Mouse (Mus musculus) bone marrow, adult 2 months (tissue): ENCODE measurements around the gene Ephb1. TPM values are rescaled to one million over a fixed set of nuclear protein-coding genes. Genes with fewer than 3 reads are reported as not detected.

Experiments used
- H3K27ac ChIP-seq: fragments of 200-500 bp; 2 replicates; pipeline ENCODE4 v1.5.1; 2012; ENCODE audit warnings: low read depth, mild to moderate bottlenecking, control low read depth, inconsistent platforms, low read length; ENCODE audit not compliant: control insufficient read depth, poor library complexity, insufficient read depth
- H3K4me1 ChIP-seq: fragments of 200-500 bp; 2 replicates; pipeline ENCODE4 v1.6.1; 2011; ENCODE audit warnings: low read length; ENCODE audit not compliant: control insufficient read depth, insufficient read depth
- H3K4me3 ChIP-seq: fragments of 200-500 bp; replicated peaks from 2 replicates; pipeline ENCODE3; 2011; ENCODE audit warnings: mild to moderate bottlenecking, low read depth, low read length, control low read depth; ENCODE audit not compliant: control insufficient read depth
- CTCF ChIP-seq: fragments of 200-500 bp; IDR thresholded peaks from 2 replicates; pipeline ENCODE4 v1.5.1; 2011; ENCODE audit warnings: low read length, control low read depth; ENCODE audit not compliant: control insufficient read depth, insufficient read depth
- POLR2A ChIP-seq: fragments of 200-500 bp; IDR thresholded peaks from 2 replicates; pipeline ENCODE4 v1.6.1; 2011; ENCODE audit warnings: low read depth, mild to moderate bottlenecking, control low read depth, low read length, borderline replicate concordance; ENCODE audit not compliant: control insufficient read depth
- WGBS: fragments of 180-500 bp; shearing (Covaris S2); methylation state at CpG from one replicate; pipeline ENCODE4 v1.1.7; 2018; 5-methylcytosine and 5-hydroxymethylcytosine counted together
- polyA plus RNA-seq: library from polyadenylated mRNA; stranded (reverse); fragments of >200 nt; gene quantifications from 2 replicates; pipeline ENCODE4 v1.2.4, GENCODE M21; 2011; ENCODE audit warnings: low replicate concordance; ENCODE audit not compliant: missing spikeins, insufficient read depth, insufficient read length

The Ephb1 gene
- polyA plus RNA-seq, result 0.75 and 1.3 TPM in 2 replicates

- no peak within 1 kb of the TSS for H3K27ac ChIP-seq
- TF ChIP-seq POLR2A (no peak), CTCF (peak; percentile 84)
- H3K4me1 ChIP-seq, result no peaks in the 10 kb centered on the region
- 5% methylated on average over 22 of the region's 22 CpGs for WGBS
- no peak within 1 kb of the TSS for H3K4me3 ChIP-seq
Measured at GRCm38 (mm10) chr9:102354561-102354973, at the start of gene Ephb1. Gene Ephb1 (minus strand): TSS chr9:102354693.

GRCm38 (mm10) chr9:102403086-102404021 lies 48.9 kb upstream of the Ephb1 start:
- TF ChIP-seq POLR2A (no peak), CTCF (peak; percentile 40; the same call in 1 of the 2 replicates)
- Histone ChIP-seq H3K27ac (no peak overlapping the region), H3K4me3 (no peak overlapping the region), H3K4me1 (no peaks in the 10 kb centered on the region)
- 25% methylated on average over 18 of the region's 18 CpGs for WGBS

GRCm38 (mm10) chr9:102402671-102403070 lies 48.2 kb upstream of the Ephb1 start:
- TF ChIP-seq POLR2A (no peak), CTCF (no peak)
- Histone ChIP-seq H3K4me1 (no peaks in the 10 kb centered on the region), H3K27ac (no peak overlapping the region), H3K4me3 (no peak overlapping the region)
- 58% methylated on average over 3 of the region's 3 CpGs for WGBS

- Histone ChIP-seq H3K4me3 (no peak overlapping the region), H3K4me1 (no peaks in the 10 kb centered on the region), H3K27ac (no peak overlapping the region)
- 79% methylated on average over 8 of the region's 8 CpGs for WGBS
- no peak for TF ChIP-seq CTCF
- TF ChIP-seq POLR2A, result no peak
Measured at GRCm38 (mm10) chr9:102388266-102388665, 33.8 kb upstream of the Ephb1 start.

- WGBS, result 88% methylated on average over 9 of the region's 9 CpGs
- no peak for TF ChIP-seq CTCF
- TF ChIP-seq POLR2A, result no peak
Measured at GRCm38 (mm10) chr9:102386816-102387215, 32.3 kb upstream of the Ephb1 start.

GRCm38 (mm10) chr9:102380235-102380634 lies 25.7 kb upstream of the Ephb1 start:
- Histone ChIP-seq H3K27ac (no peak overlapping the region), H3K4me3 (no peak overlapping the region)
- 81% methylated on average over 2 of the region's 2 CpGs for WGBS

More at GRCm38 (mm10) chr9:102386816-102387215, 32.3 kb upstream of the Ephb1 start:
- Histone ChIP-seq H3K27ac (no peak overlapping the region), H3K4me1 (no peaks in the 10 kb centered on the region), H3K4me3 (no peak overlapping the region)

GRCm38 (mm10) chr9:102374661-102375060 lies 20.2 kb upstream of the Ephb1 start:
- no peak overlapping the region for H3K4me3 ChIP-seq
- TF ChIP-seq CTCF (no peak), POLR2A (no peak)
- WGBS, result 92% methylated on average over 5 of the region's 5 CpGs
- H3K27ac ChIP-seq, result no peak overlapping the region
- no peaks in the 10 kb centered on the region for H3K4me1 ChIP-seq

More at GRCm38 (mm10) chr9:102380235-102380634, 25.7 kb upstream of the Ephb1 start:
- TF ChIP-seq CTCF, result no peak
- no peak for TF ChIP-seq POLR2A
- no peaks in the 10 kb centered on the region for H3K4me1 ChIP-seq

- no peaks in the 10 kb centered on the region for H3K4me1 ChIP-seq
- 82% methylated on average over 5 of the region's 5 CpGs for WGBS
- TF ChIP-seq CTCF (no peak), POLR2A (no peak)
Measured at GRCm38 (mm10) chr9:102373886-102374285, 19.4 kb upstream of the Ephb1 start.

More at GRCm38 (mm10) chr9:102373886-102374285, 19.4 kb upstream of the Ephb1 start:
- H3K27ac ChIP-seq, result no peak overlapping the region
- H3K4me3 ChIP-seq, result no peak overlapping the region
